9 mouse cellular contexts compared by ENCODE assay signal in genomic region chr10:78043406-78043836, GRCm38 (mm10). TPM values are rescaled to one million over a fixed set of nuclear protein-coding genes. Genes with fewer than 3 reads are reported as not detected.
DNase-seq lines count a peak whose midpoint lies in the region; ATAC-seq and TF ChIP-seq lines count a peak whose summit lies in the region.
"Had no signal": no experiment of that assay in that cellular context is flagged by ENCODE, and none has a peak within 500 bp of the region (broad histone marks: within the 10 kb centered on the region; RNA-seq: fewer than 3 reads in every experiment).

Aire (minus strand) TSS chr10:78043610.

- H3K27ac ChIP-seq in ES-Bruce4 (ENCODE audit: insufficient read depth, low read length) = peak within 1 kb of the TSS; percentile 62
- H3K27ac ChIP-seq in heart, postnatal 0 days (ENCODE audit: low read depth) = no peak within 1 kb of the TSS
- no peak within 1 kb of the TSS for H3K27ac ChIP-seq in neural tube, embryonic 15.5 days (replicated peaks)

- peak within 1 kb of the TSS; percentile 30 for H3K9ac ChIP-seq in ES-Bruce4 (ENCODE audit: low read depth, poor library complexity, severe bottlenecking)
- H3K9ac ChIP-seq in heart, postnatal 0 days (replicated peaks; ENCODE audit: low read depth, low read length) = no peak within 1 kb of the TSS
- H3K9ac ChIP-seq in neural tube, embryonic 15.5 days (replicated peaks) = peak within 1 kb of the TSS; percentile 28

- peak within 1 kb of the TSS; percentile 46 for H3K4me3 ChIP-seq in ES-Bruce4 (ENCODE audit: low read depth, low read length)
- H3K4me3 ChIP-seq in heart, postnatal 0 days (ENCODE audit: low read depth, low read length) = peak within 1 kb of the TSS; percentile 22; the same call in 1 of the 2 replicates
- no peak within 1 kb of the TSS for H3K4me3 ChIP-seq in lung, adult 2 months (replicated peaks; ENCODE audit: extremely low read depth, low read depth, low read length)
- peak within 1 kb of the TSS; percentile 27 for H3K4me3 ChIP-seq in neural tube, embryonic 15.5 days (replicated peaks)

- no peaks in the 10 kb centered on the region for H3K36me3 ChIP-seq in ES-Bruce4 (ENCODE audit: control insufficient read depth, insufficient read depth, low read length, poor library complexity, severe bottlenecking)
- H3K36me3 ChIP-seq in heart, postnatal 0 days (replicated peaks; ENCODE audit: control insufficient read depth, insufficient read depth, low read length) = no peaks in the 10 kb centered on the region
- H3K36me3 ChIP-seq in neural tube, embryonic 15.5 days = no peaks in the 10 kb centered on the region

- H3K4me2 ChIP-seq in heart, postnatal 0 days (ENCODE audit: low read depth, low read length) = peak within 1 kb of the TSS; percentile 50
- H3K4me2 ChIP-seq in neural tube, embryonic 15.5 days = peak within 1 kb of the TSS; percentile 54

- peak; percentile 63 for DNase-seq in brain, adult 2 months (ENCODE audit: low read depth, low spot score)
- DNase-seq in heart, postnatal 0 days (ENCODE audit: low spot score) = peak; percentile 15
- peak; percentile 62 to 74 for DNase-seq in kidney, postnatal 25 days
- peak; percentile 68 for DNase-seq in lung, adult 2 months
- peak; percentile 85 to 88 for DNase-seq in thymus, postnatal 10 days (ENCODE audit: low spot score in 2 of 2)

- TF ChIP-seq CTCF in ES-Bruce4 (IDR thresholded peaks at IDR 0.05; ENCODE audit: low read depth, low read length) = peak; percentile 81
- TF ChIP-seq CTCF in heart, postnatal 0 days (IDR thresholded peaks at IDR 0.05; ENCODE audit: low read depth) = peak; percentile 67
- TF ChIP-seq CTCF in lung, adult 2 months (IDR thresholded peaks at IDR 0.05; ENCODE audit: insufficient read depth, low read length) = peak; percentile 72

- 4% methylated on average over 27 of the region's 27 CpGs for WGBS in heart, postnatal 0 days
- WGBS in lung, adult 2 months = 4% methylated on average over 27 of the region's 27 CpGs
- WGBS in neural tube, embryonic 15.5 days = 2% methylated on average over 27 of the region's 27 CpGs

- no peaks in the 10 kb centered on the region for H3K9me3 ChIP-seq in ES-Bruce4 (replicated peaks; ENCODE audit: control insufficient read depth, insufficient read depth, low read length, poor library complexity, severe bottlenecking)
- no peaks in the 10 kb centered on the region for H3K9me3 ChIP-seq in heart, postnatal 0 days (replicated peaks; ENCODE audit: control insufficient read depth, low read length)
- no peaks in the 10 kb centered on the region for H3K9me3 ChIP-seq in neural tube, embryonic 15.5 days (replicated peaks)

- ATAC-seq in erythroblast, adult 5-6 weeks (replicated peaks; ENCODE audit: low FRiP score, poor library complexity, severe bottlenecking) = peak; percentile 62; the same call in 1 of the 2 replicates
- peak; percentile 24; the same call in 1 of the 2 replicates for ATAC-seq in heart, postnatal 0 days (ENCODE audit: insufficient read depth, low read depth)
- ATAC-seq in neural tube, embryonic 15.5 days (ENCODE audit: low FRiP score) = peak; percentile 77

- no peak for TF ChIP-seq POLR2A in ES-Bruce4 (IDR thresholded peaks at IDR 0.05; ENCODE audit: insufficient read depth, low read length)
- TF ChIP-seq POLR2A in lung, adult 2 months (IDR thresholded peaks at IDR 0.05; ENCODE audit: borderline replicate concordance, extremely low read depth, low read depth, low read length) = no peak

- TF ChIP-seq EP300 in ES-Bruce4 (IDR thresholded peaks at IDR 0.05; ENCODE audit: insufficient read depth, low read depth, low read length) = peak; percentile 69; the same call in 1 of the 2 replicates
- TF ChIP-seq EP300 in heart, postnatal 0 days (IDR thresholded peaks at IDR 0.05; ENCODE audit: low read depth) = no peak

- H3K27me3 ChIP-seq in ES-Bruce4 (ENCODE audit: control insufficient read depth, insufficient read depth, low read length, poor library complexity, severe bottlenecking) = no peaks in the 10 kb centered on the region
- peaks cover 13% of the 10 kb centered on the region for H3K27me3 ChIP-seq in heart, postnatal 0 days (ENCODE audit: control insufficient read depth, insufficient read depth, low read length)
- no peaks in the 10 kb centered on the region for H3K27me3 ChIP-seq in neural tube, embryonic 15.5 days (replicated peaks)

- peaks cover 6% of the 10 kb centered on the region for H3K4me1 ChIP-seq in ES-Bruce4 (ENCODE audit: control insufficient read depth, insufficient read depth, low read length)
- 0 out of 2 replicates have a peak, but pooled peaks cover 4% of the 10 kb centered on the region for H3K4me1 ChIP-seq in heart, postnatal 0 days (ENCODE audit: control insufficient read depth, insufficient read depth)
- H3K4me1 ChIP-seq in lung, adult 2 months (ENCODE audit: control insufficient read depth, insufficient read depth, low read length) = no peaks in the 10 kb centered on the region
- peaks cover 9% of the 10 kb centered on the region; the same call in 1 of the 2 replicates for H3K4me1 ChIP-seq in neural tube, embryonic 15.5 days

RNA-seq across cellular contexts. Expression of gene Aire, which starts in this region (rescaled TPM):
- polyA plus RNA-seq in ES-Bruce4 (2011; ENCODE audit: insufficient read depth, insufficient read length, low read depth, missing spikeins) = 20.9 and 23.5 TPM in 2 replicates
- total RNA-seq in erythroblast, adult 5-6 weeks (2015; ENCODE audit: low replicate concordance) = not detected in 2 replicates
- total RNA-seq in erythroblast, adult 5-6 weeks (2017; ENCODE audit: low replicate concordance) = 0.60 TPM in 1 of 2 replicates, not detected in the other
- not detected in 2 replicates for total RNA-seq in heart, postnatal 0 days (2014; rRNA removed; ENCODE audit: low replicate concordance)
- not detected in 2 replicates for polyA plus RNA-seq in heart, postnatal 0 days (2015; fragmentation: Nextera tagmentation; extraction: Ambion mirVana)
- polyA plus RNA-seq in lung, adult 2 months (2012; rRNA removed) = 0.09 and 0.16 TPM in 2 replicates
- polyA plus RNA-seq in neural tube, embryonic 15.5 days (2015; fragmentation: Nextera tagmentation; extraction: Ambion mirVana) = 0.18 and 2.5 TPM in 2 replicates
- total RNA-seq: gastrocnemius, postnatal 36 days had no signal

Comparison
In these comparisons a context has a peak if more than half of its experiments do, and no peak if none do; other contexts are left out.
1. Peak in ATAC-seq in erythroblast, adult 5-6 weeks; RNA of the gene not detected or under 1 TPM.
2. Peak in DNase-seq, ATAC-seq, H3K4me3 ChIP-seq and H3K4me2 ChIP-seq in heart, postnatal 0 days; RNA of the gene not detected or under 1 TPM.
3. Peak in DNase-seq in lung, adult 2 months; RNA of the gene not detected or under 1 TPM.
4. DNase-seq: peak in every context shown above with its lines; median percentile 86 in thymus, postnatal 10 days; 68 in kidney, postnatal 25 days; 68 in lung, adult 2 months; 63 in brain, adult 2 months; 15 in heart, postnatal 0 days.
5. ATAC-seq: peak in every context shown above with its lines; median percentile 77 in neural tube, embryonic 15.5 days; 62 in erythroblast, adult 5-6 weeks; 24 in heart, postnatal 0 days.